Mouse (Mus musculus) neural tube, embryonic 13.5 days (tissue): ENCODE measurements at regions not wholly inside any gene's neighbourhood (a gene's known extent, or its start where the extent isn't known, plus 50 kb on each side); places are given as distances from the start of the nearest gene placed in this dataset.
A peak's percentile ranks its signal among the peaks of the same experiment; 100 is the strongest.

Experiments used
- ATAC-seq: fragments of 200-750 bp; cut with Nextera tagmentation; 2 replicates; pipeline ENCODE4 v1.8.0; 2017; ENCODE audit warnings: low read depth, mild to moderate bottlenecking, moderate TSS enrichment, moderate library complexity
- H3K27ac ChIP-seq: fragments of 300-500 bp; sonication (generic); replicated peaks from 2 replicates; pipeline ENCODE4 v1.5.1; 2015; ENCODE audit warnings: moderate library complexity, mild to moderate bottlenecking, inconsistent platforms
- H3K27me3 ChIP-seq: fragments of 300-500 bp; sonication (generic); 2 replicates; pipeline ENCODE4 v1.6.1; 2015; ENCODE audit warnings: mild to moderate bottlenecking, inconsistent platforms
- H3K36me3 ChIP-seq: fragments of 300-500 bp; sonication (generic); 2 replicates; pipeline ENCODE4 v1.6.1; 2015; ENCODE audit warnings: mild to moderate bottlenecking, inconsistent platforms
- H3K4me1 ChIP-seq: fragments of 300-500 bp; sonication (generic); replicated peaks from 2 replicates; pipeline ENCODE4 v1.6.1; 2015; ENCODE audit warnings: inconsistent platforms
- H3K4me2 ChIP-seq: fragments of 300-500 bp; sonication (generic); 2 replicates; pipeline ENCODE4 v1.6.1; 2015; ENCODE audit warnings: inconsistent platforms, mild to moderate bottlenecking, moderate library complexity
- H3K4me3 ChIP-seq: fragments of 300-500 bp; sonication (generic); 2 replicates; pipeline ENCODE4 v1.5.1; 2015; ENCODE audit warnings: mild to moderate bottlenecking, inconsistent platforms
- H3K9ac ChIP-seq: fragments of 300-500 bp; sonication (generic); 2 replicates; pipeline ENCODE4 v1.6.1; 2015; ENCODE audit warnings: moderate library complexity, mild to moderate bottlenecking, inconsistent platforms
- H3K9me3 ChIP-seq: fragments of 300-500 bp; sonication (generic); 2 replicates; pipeline ENCODE4 v1.6.1; 2016; ENCODE audit warnings: inconsistent platforms
- WGBS: fragments of 180-500 bp; shearing (Covaris S2); methylation state at CpG from one replicate; pipeline ENCODE4 v1.1.7; 2015; 5-methylcytosine and 5-hydroxymethylcytosine counted together

- H3K4me2 ChIP-seq, result no peak overlapping the region
- no peaks in the 10 kb centered on the region for H3K9me3 ChIP-seq
- no peak overlapping the region for H3K4me3 ChIP-seq
- H3K27ac ChIP-seq, result no peak overlapping the region
- H3K27me3 ChIP-seq, result no peaks in the 10 kb centered on the region
- 0 out of 2 replicates have a peak, but pooled peaks cover 4% of the 10 kb centered on the region for H3K4me1 ChIP-seq
- 53% methylated on average over 8 of the region's 8 CpGs for WGBS
- H3K36me3 ChIP-seq, result no peaks in the 10 kb centered on the region
- no peak overlapping the region for H3K9ac ChIP-seq
- no peak for ATAC-seq
These were observed 156.9 kb upstream of the Sfrp2 start for GRCm38 (mm10) chr3:83609095-83609770.

- H3K9me3 ChIP-seq, result no peaks in the 10 kb centered on the region
- no peaks in the 10 kb centered on the region; the same call in 1 of the 2 replicates for H3K4me1 ChIP-seq
- H3K4me2 ChIP-seq, result no peak overlapping the region
- WGBS, result 46% methylated on average over 4 of the region's 4 CpGs
- H3K27ac ChIP-seq, result no peak overlapping the region
- H3K9ac ChIP-seq, result no peak overlapping the region
- no peaks in the 10 kb centered on the region for H3K36me3 ChIP-seq
- no peaks in the 10 kb centered on the region for H3K27me3 ChIP-seq
- H3K4me3 ChIP-seq, result no peak overlapping the region
- ATAC-seq, result peak; percentile 27; the same call in 1 of the 2 replicates
These were observed 145.7 kb upstream of the Sfrp2 start for GRCm38 (mm10) chr3:83620435-83620834.

- H3K27me3 ChIP-seq, result no peaks in the 10 kb centered on the region
- no peak overlapping the region for H3K27ac ChIP-seq
- no peak; the same call in 1 of the 2 replicates for ATAC-seq
- no peak overlapping the region for H3K9ac ChIP-seq
- H3K36me3 ChIP-seq, result no peaks in the 10 kb centered on the region
- H3K4me1 ChIP-seq, result no peaks in the 10 kb centered on the region
- WGBS, result 66% methylated on average over 9 of the region's 9 CpGs
- no peak overlapping the region for H3K4me2 ChIP-seq
- no peaks in the 10 kb centered on the region for H3K9me3 ChIP-seq
- H3K4me3 ChIP-seq, result no peak overlapping the region
These were observed 133.1 kb upstream of the Sfrp2 start for GRCm38 (mm10) chr3:83633032-83633431.

DNA sequence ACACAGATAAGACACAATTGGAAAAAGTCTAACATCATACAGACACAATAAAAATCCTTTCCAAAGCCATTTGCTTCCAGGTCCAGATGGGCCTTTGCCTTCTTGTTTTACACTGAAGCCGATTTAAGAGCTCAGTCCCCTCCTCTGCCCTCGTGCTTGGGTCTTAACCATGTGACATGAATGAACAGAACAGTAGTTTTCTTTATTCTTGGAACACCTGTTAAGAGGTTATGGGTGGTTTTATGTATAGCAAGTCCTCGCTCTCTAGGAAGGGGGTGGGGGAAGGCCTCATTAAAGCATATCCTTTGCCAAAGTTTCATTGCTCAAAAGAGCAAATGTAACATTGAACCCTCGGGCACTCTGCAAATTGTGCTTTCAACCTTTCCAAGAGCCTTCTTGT, 125.7 kb upstream of the Sfrp2 start:
- Histone ChIP-seq H3K27me3 (no peaks in the 10 kb centered on the region), H3K9me3 (no peaks in the 10 kb centered on the region), H3K4me3 (no peak overlapping the region), H3K36me3 (no peaks in the 10 kb centered on the region), H3K9ac (no peak overlapping the region), H3K4me2 (no peak overlapping the region), H3K27ac (no peak overlapping the region), H3K4me1 (no peaks in the 10 kb centered on the region)
- ATAC-seq, result no peak
- WGBS, result 76% methylated on average over 4 of the region's 4 CpGs

DNA sequence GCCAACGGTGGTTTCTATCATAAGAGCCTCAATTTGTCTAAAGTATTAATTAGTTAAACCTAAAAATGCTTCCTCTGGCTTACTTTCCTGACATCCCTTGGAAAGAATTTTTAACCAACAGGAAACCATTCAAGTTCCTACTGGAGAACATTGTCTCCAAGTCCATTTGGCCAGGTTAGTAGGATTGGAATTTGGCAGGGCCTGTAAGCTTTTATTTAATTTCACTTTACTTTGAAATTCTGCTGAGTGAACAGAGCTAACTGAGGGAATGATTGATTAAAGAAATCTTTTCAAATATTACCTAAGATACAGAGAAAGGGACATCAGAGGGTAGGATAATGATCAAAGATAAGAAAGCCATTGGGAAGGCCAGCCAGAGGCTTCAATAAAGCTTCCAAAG, 102.4 kb upstream of the Sfrp2 start:
- no peak overlapping the region for H3K4me2 ChIP-seq
- H3K4me3 ChIP-seq, result no peak overlapping the region
- 96% methylated on average over 1 of the region's 1 CpGs for WGBS
- no peak overlapping the region for H3K9ac ChIP-seq
- H3K36me3 ChIP-seq, result no peaks in the 10 kb centered on the region
- H3K27ac ChIP-seq, result no peak overlapping the region
- no peaks in the 10 kb centered on the region for H3K4me1 ChIP-seq
- H3K27me3 ChIP-seq, result no peaks in the 10 kb centered on the region
- ATAC-seq, result no peak
- H3K9me3 ChIP-seq, result no peaks in the 10 kb centered on the region

DNA sequence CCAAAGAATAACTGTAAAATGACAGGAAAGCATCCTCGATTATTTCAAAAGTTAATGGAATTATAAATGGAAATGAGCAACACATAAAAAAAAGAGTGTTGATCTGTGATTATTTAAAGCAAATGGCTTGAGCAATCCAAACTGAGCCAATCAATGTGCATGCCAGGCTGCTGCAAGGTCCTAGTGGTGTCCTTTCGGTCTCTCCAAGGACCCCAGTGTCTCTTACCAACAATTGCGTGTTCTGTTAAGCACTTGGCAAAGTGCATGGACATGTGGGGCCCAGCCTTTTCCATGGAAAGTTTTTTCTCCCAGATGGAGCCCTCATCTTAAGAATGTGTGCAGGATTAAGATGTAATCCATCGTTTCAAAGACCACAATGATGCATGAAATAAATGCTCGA, 90.0 kb upstream of the Sfrp2 start:
- no peaks in the 10 kb centered on the region for H3K27me3 ChIP-seq

GRCm38 (mm10) chr3:83686611-83687010, 79.5 kb upstream of the Sfrp2 start:
- 95% methylated on average over 15 of the region's 15 CpGs for WGBS
- no peaks in the 10 kb centered on the region for H3K27me3 ChIP-seq
- H3K27ac ChIP-seq, result no peak overlapping the region
- ATAC-seq, result no peak
- no peak overlapping the region for H3K4me2 ChIP-seq
- no peaks in the 10 kb centered on the region for H3K36me3 ChIP-seq
- H3K4me3 ChIP-seq, result no peak overlapping the region
- H3K9ac ChIP-seq, result no peak overlapping the region
- H3K9me3 ChIP-seq, result no peaks in the 10 kb centered on the region
- H3K4me1 ChIP-seq, result no peaks in the 10 kb centered on the region

More for the DNA sequence above, 90.0 kb upstream of the Sfrp2 start:
- H3K36me3 ChIP-seq, result no peaks in the 10 kb centered on the region
- no peak for ATAC-seq
- H3K27ac ChIP-seq, result no peak overlapping the region
- no peak overlapping the region for H3K4me2 ChIP-seq
- H3K9me3 ChIP-seq, result no peaks in the 10 kb centered on the region
- WGBS, result 89% methylated on average over 5 of the region's 5 CpGs
- H3K4me1 ChIP-seq, result no peaks in the 10 kb centered on the region
- no peak overlapping the region for H3K4me3 ChIP-seq
- H3K9ac ChIP-seq, result no peak overlapping the region

- WGBS, result 92% methylated on average over 4 of the region's 4 CpGs
- H3K36me3 ChIP-seq, result no peaks in the 10 kb centered on the region
- H3K9ac ChIP-seq, result no peak overlapping the region
- H3K4me1 ChIP-seq, result no peaks in the 10 kb centered on the region
- H3K27ac ChIP-seq, result no peak overlapping the region
- H3K4me3 ChIP-seq, result no peak overlapping the region
- ATAC-seq, result no peak
- no peaks in the 10 kb centered on the region for H3K27me3 ChIP-seq
- no peak overlapping the region for H3K4me2 ChIP-seq
- no peaks in the 10 kb centered on the region for H3K9me3 ChIP-seq
These were observed 78.6 kb upstream of the Sfrp2 start for GRCm38 (mm10) chr3:83687503-83687902.

DNA sequence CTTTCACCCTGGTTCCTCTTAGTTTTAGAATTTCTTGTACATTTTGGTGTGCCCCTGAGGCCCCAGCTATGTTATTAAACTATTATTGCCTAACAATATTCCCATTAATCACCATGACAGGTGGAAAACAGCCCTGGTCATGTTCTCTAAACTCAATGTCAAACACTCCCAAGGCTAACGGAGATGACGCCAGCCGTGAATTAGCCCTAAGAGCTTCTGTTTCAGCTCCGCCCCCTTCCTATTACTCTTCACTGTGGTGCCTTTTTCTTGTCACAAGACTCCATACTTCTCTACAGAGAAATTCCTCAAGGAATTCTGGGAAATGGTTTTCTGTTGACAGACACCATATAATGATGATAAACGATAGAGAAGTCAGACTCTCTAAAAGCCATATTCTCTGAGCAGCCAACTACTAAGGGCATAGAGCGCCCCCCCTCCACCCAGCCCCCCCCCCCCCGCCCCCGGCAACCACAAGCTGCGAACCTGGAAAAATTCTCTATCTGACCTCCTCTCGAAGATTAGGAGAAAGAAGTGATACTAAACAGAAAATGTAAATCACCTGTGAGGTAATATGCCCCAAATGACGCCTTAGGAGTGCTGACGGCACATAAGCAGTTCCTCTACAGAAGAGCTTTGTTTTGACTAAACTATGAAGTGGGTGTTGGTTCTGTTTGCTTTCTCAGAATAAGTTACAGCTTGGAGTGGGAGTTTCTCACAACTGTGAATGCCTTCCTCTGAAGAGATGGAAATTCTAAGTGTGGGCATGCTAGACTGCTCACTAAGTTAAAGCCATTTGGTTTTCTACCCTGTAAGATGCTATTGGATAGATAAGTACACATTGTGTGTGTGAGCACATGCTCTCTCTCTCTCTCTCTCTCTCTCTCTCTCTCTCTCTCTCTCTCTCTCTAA, 76.8 kb upstream of the Sfrp2 start:
- Histone ChIP-seq H3K4me1 (no peaks in the 10 kb centered on the region), H3K9ac (no peak overlapping the region), H3K9me3 (no peaks in the 10 kb centered on the region; the same call in 1 of the 2 replicates), H3K4me3 (no peak overlapping the region), H3K4me2 (no peak overlapping the region), H3K36me3 (no peaks in the 10 kb centered on the region), H3K27ac (no peak overlapping the region), H3K27me3 (no peaks in the 10 kb centered on the region)
- WGBS, result 77% methylated on average over 12 of the region's 12 CpGs
- ATAC-seq, result no peak

GRCm38 (mm10) chr3:83694505-83694904, 71.6 kb upstream of the Sfrp2 start:
- H3K27me3 ChIP-seq, result no peaks in the 10 kb centered on the region
- no peak overlapping the region for H3K4me3 ChIP-seq
- H3K27ac ChIP-seq, result no peak overlapping the region
- no peak overlapping the region for H3K9ac ChIP-seq
- no peaks in the 10 kb centered on the region; the same call in 1 of the 2 replicates for H3K9me3 ChIP-seq
- ATAC-seq, result no peak
- no peaks in the 10 kb centered on the region for H3K4me1 ChIP-seq
- WGBS, result 77% methylated on average over 5 of the region's 5 CpGs
- H3K36me3 ChIP-seq, result no peaks in the 10 kb centered on the region
- H3K4me2 ChIP-seq, result no peak overlapping the region

GRCm38 (mm10) chr3:83699751-83700150, 66.4 kb upstream of the Sfrp2 start:
- Histone ChIP-seq H3K9ac (no peak overlapping the region), H3K36me3 (no peaks in the 10 kb centered on the region), H3K9me3 (no peaks in the 10 kb centered on the region), H3K27me3 (no peaks in the 10 kb centered on the region), H3K4me1 (no peaks in the 10 kb centered on the region), H3K4me3 (no peak overlapping the region), H3K27ac (no peak overlapping the region), H3K4me2 (no peak overlapping the region)
- ATAC-seq, result no peak
- WGBS, result 96% methylated on average over 3 of the region's 3 CpGs

DNA sequence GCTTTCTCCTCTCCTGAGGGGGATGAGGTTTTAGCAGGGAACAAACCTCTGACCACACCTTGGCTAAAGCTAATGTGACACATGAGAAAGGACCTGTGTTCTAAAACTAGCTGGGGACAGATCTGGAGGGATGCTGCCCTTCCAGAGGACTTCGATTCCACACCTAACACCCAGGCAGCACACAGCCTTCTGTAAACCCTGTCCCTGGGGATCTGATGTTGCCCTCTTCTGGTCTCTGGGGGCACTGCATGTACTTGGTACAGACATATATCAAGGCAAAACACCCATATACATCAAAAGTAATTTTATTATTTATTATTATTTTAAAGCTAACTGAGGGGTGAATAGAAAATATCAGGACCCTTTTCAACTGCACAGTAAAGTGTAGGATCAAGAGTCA, 65.0 kb upstream of the Sfrp2 start:
- Histone ChIP-seq H3K9ac (no peak overlapping the region), H3K36me3 (no peaks in the 10 kb centered on the region), H3K9me3 (no peaks in the 10 kb centered on the region), H3K4me2 (no peak overlapping the region), H3K4me3 (no peak overlapping the region), H3K27ac (no peak overlapping the region), H3K4me1 (no peaks in the 10 kb centered on the region), H3K27me3 (no peaks in the 10 kb centered on the region)
- no peak for ATAC-seq
- WGBS, result 81% methylated on average over 1 of the region's 1 CpGs
